Mouse (Mus musculus) heart, embryonic 12.5 days (tissue): Measurements from ENCODE around the gene Prkcg. TPM values are rescaled to one million over a fixed set of nuclear protein-coding genes. Genes with fewer than 3 reads are reported as not detected.

ENCODE experiments used
- ATAC-seq: fragments of 200-750 bp; cut with Nextera tagmentation; 2 replicates; pipeline ENCODE4 v1.8.0; 2017; ENCODE audit warnings: moderate TSS enrichment, moderate library complexity; ENCODE audit not compliant: insufficient number of reproducible peaks, low FRiP score
- H3K27ac ChIP-seq: fragments of 300-500 bp; sonication (generic); 2 replicates; pipeline ENCODE4 v1.5.1; 2016; ENCODE audit warnings: mild to moderate bottlenecking, moderate library complexity; ENCODE audit not compliant: poor library complexity, severe bottlenecking
- H3K27me3 ChIP-seq: fragments of 300-500 bp; sonication (generic); replicated peaks from 2 replicates; pipeline ENCODE4 v1.6.1; 2016; ENCODE audit warnings: mild to moderate bottlenecking, moderate library complexity
- H3K36me3 ChIP-seq: fragments of 300-500 bp; sonication (generic); 2 replicates; pipeline ENCODE4 v1.6.1; 2016; ENCODE audit warnings: mild to moderate bottlenecking, moderate library complexity
- H3K4me1 ChIP-seq: fragments of 300-500 bp; sonication (generic); replicated peaks from 2 replicates; pipeline ENCODE4 v1.6.1; 2016; ENCODE audit warnings: mild to moderate bottlenecking
- H3K4me2 ChIP-seq: fragments of 300-500 bp; sonication (generic); 2 replicates; pipeline ENCODE4 v1.6.1; 2016; ENCODE audit warnings: mild to moderate bottlenecking, moderate library complexity
- H3K4me3 ChIP-seq: fragments of 300-500 bp; sonication (generic); 2 replicates; pipeline ENCODE4 v1.5.1; 2016; ENCODE audit warnings: mild to moderate bottlenecking
- H3K9ac ChIP-seq: fragments of 300-500 bp; sonication (generic); 2 replicates; pipeline ENCODE4 v1.6.1; 2016; ENCODE audit warnings: mild to moderate bottlenecking, moderate library complexity
- H3K9me3 ChIP-seq: fragments of 300-500 bp; sonication (generic); replicated peaks from 2 replicates; pipeline ENCODE4 v1.6.1; 2016; ENCODE audit warnings: mild to moderate bottlenecking, moderate library complexity
- WGBS: fragments of 180-500 bp; shearing (Covaris S2); methylation state at CpG from one replicate; pipeline ENCODE4 v1.1.7; 2016; 5-methylcytosine and 5-hydroxymethylcytosine counted together
- polyA plus RNA-seq: library from polyadenylated mRNA; unstranded; fragments of >200 nt; fragmentation: Nextera tagmentation; extraction: Ambion mirVana; gene quantifications from 2 replicates; pipeline ENCODE4 v1.2.1, GENCODE M21; 2016

Prkcg gene
- polyA plus RNA-seq, 1 experiment from 2014 or later: 0.19 TPM

DNA sequence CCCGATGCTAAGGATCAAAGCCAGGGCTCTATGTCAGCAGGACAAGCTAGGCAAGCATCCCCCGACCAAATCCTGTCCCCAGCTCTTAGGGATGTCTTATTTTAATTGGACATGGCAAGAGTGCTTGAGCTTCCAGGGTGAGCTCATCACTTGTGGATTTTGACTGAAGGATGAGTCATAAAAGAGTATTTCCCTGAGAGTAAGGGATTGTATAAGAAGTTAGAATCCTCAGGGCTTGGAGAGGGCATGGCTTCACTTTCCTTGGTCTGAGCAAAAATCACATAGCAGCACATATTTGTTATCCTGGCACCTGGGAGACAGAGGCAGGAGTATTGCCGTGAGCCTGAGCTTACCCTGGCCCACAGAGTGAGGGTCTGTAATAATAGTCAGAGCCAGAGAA is 31.9 kb downstream of the Prkcg start:
- 0 out of 2 replicates have a peak, but pooled peaks cover 4% of the 10 kb centered on the region for H3K27me3 ChIP-seq
- no peaks in the 10 kb centered on the region for H3K36me3 ChIP-seq
- H3K4me1 ChIP-seq: no peaks in the 10 kb centered on the region
- H3K4me3 ChIP-seq: no peak overlapping the region
- H3K9ac ChIP-seq: no peak overlapping the region
- 54% methylated on average over 3 of the region's 3 CpGs for WGBS
- H3K4me2 ChIP-seq: no peak overlapping the region
- H3K27ac ChIP-seq: no peak overlapping the region
- H3K9me3 ChIP-seq: no peaks in the 10 kb centered on the region
- ATAC-seq: no peak

DNA sequence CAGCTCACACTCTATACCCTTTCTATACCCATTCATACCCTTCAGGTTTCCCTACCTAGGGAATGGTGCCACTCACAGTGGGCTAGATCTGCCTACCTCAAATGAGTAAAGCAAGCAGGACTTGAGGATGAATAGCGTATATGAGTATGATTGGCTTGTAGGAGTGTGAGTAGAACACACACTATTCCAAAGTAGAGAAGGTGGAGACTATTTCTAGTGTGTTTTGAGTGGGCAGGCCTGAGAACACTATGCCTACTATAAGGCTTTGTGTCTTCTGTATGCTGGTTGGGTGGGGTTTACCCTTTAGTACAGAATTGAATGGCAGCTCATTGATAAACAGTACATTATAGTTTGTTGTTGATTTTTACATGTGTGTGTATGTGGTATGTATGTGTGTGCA is 34.8 kb downstream of the Prkcg start:
- no peaks in the 10 kb centered on the region for H3K36me3 ChIP-seq
- H3K4me1 ChIP-seq: no peaks in the 10 kb centered on the region
- no peak for ATAC-seq
- 0 out of 2 replicates have a peak, but pooled peaks cover under 1% of the 10 kb centered on the region for H3K27me3 ChIP-seq
- WGBS: 76% methylated on average over 1 of the region's 1 CpGs
- H3K4me2 ChIP-seq: no peak overlapping the region
- H3K9me3 ChIP-seq: no peaks in the 10 kb centered on the region
- no peak overlapping the region for H3K27ac ChIP-seq
- H3K9ac ChIP-seq: no peak overlapping the region
- no peak overlapping the region for H3K4me3 ChIP-seq

DNA sequence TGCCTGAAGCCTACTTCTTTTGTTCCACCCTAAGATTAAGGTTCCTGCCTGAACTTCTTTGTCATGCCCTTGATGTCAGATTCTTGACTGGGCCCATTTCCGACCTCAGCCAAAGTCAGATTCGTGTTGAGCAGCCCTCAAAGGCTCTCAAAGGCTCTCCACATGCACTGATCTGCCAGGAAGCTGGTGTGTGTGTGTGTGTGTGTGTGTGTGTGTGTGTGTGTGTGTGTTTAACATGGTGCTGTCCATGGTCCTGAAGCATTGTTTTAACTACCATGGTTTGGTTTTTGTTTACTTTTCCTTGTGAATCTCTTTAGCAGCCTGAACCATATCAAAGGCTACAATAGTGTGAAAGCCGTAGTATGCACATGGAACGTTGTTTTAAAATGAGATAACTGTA is 39.0 kb downstream of the Prkcg start:
- no peak overlapping the region for H3K9ac ChIP-seq
- H3K27me3 ChIP-seq: peaks cover 36% of the 10 kb centered on the region
- no peak overlapping the region for H3K4me3 ChIP-seq
- H3K4me2 ChIP-seq: no peak overlapping the region
- no peak for ATAC-seq
- WGBS: 51% methylated on average over 4 of the region's 4 CpGs
- H3K36me3 ChIP-seq: no peaks in the 10 kb centered on the region
- H3K4me1 ChIP-seq: peaks cover 10% of the 10 kb centered on the region; the same call in 1 of the 2 replicates
- no peak overlapping the region for H3K27ac ChIP-seq
- H3K9me3 ChIP-seq: no peaks in the 10 kb centered on the region

DNA sequence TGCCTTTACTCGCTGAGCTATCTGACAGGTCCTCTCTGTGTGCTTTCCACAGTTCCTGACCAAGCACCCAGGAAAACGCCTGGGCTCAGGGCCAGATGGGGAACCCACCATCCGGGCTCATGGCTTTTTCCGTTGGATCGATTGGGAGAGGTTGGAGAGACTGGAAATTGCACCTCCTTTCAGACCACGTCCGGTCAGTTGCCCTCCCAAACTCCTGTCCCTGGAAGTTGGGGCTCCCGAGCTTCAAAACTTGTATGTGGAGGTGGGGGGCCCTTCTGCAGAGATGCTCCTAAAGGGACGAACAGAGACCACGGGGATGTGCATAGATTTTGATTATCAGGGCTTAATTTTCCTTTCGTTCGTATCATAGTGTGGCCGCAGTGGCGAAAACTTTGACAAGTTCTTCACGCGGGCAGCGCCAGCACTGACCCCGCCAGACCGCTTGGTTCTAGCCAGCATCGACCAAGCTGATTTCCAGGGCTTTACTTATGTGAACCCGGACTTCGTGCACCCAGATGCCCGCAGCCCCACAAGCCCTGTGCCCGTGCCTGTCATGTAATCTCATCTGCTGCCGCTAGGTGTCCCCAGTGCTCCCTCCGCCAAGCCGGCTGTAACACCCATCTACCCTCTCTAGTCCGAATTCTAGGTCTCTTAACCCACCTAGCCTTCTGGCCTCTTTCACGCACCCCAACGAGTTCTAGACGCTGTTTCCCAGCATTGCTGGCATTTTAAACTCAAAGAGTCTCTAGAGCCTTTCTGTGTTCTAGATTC is 41.0 kb downstream of the Prkcg start:
- no peaks in the 10 kb centered on the region for H3K9me3 ChIP-seq
- peaks cover 12% of the 10 kb centered on the region; the same call in 1 of the 2 replicates for H3K4me1 ChIP-seq
- H3K4me2 ChIP-seq: peak overlapping the region; percentile 45
- no peak overlapping the region for H3K4me3 ChIP-seq
- no peak overlapping the region for H3K27ac ChIP-seq
- no peak for ATAC-seq
- H3K27me3 ChIP-seq: peaks cover 52% of the 10 kb centered on the region
- H3K9ac ChIP-seq: no peak overlapping the region
- WGBS: 18% methylated on average over 31 of the region's 31 CpGs
- H3K36me3 ChIP-seq: no peaks in the 10 kb centered on the region

DNA sequence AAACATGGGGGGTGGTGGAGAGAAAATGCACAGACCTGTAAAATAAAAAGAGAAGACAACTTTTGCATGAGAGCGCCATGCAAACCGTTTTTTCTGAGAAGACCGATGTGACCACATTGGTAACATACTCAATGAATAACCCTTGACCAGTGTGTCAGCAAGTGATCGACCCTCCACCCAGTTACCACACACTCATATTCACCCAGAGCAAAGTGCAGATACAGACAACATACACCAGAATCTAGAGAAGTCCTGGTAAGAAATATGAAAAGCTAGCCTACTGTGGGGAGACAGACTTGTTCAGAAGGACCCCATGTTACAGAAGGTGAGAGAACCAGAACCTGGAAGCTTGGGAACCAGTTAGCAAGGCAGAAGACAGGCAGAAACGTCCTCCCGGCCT is 42.2 kb downstream of the Prkcg start:
- peaks cover 12% of the 10 kb centered on the region; the same call in 1 of the 2 replicates for H3K4me1 ChIP-seq
- no peak overlapping the region for H3K9ac ChIP-seq
- no peaks in the 10 kb centered on the region for H3K36me3 ChIP-seq
- H3K4me3 ChIP-seq: 0 out of 2 replicates have a peak overlapping the region, but pooled peaks have one; percentile 66
- H3K9me3 ChIP-seq: no peaks in the 10 kb centered on the region
- no peak for ATAC-seq
- no peak overlapping the region for H3K27ac ChIP-seq
- WGBS: 51% methylated on average over 6 of the region's 6 CpGs
- H3K4me2 ChIP-seq: peak overlapping the region; percentile 83
- peaks cover 56% of the 10 kb centered on the region for H3K27me3 ChIP-seq

DNA sequence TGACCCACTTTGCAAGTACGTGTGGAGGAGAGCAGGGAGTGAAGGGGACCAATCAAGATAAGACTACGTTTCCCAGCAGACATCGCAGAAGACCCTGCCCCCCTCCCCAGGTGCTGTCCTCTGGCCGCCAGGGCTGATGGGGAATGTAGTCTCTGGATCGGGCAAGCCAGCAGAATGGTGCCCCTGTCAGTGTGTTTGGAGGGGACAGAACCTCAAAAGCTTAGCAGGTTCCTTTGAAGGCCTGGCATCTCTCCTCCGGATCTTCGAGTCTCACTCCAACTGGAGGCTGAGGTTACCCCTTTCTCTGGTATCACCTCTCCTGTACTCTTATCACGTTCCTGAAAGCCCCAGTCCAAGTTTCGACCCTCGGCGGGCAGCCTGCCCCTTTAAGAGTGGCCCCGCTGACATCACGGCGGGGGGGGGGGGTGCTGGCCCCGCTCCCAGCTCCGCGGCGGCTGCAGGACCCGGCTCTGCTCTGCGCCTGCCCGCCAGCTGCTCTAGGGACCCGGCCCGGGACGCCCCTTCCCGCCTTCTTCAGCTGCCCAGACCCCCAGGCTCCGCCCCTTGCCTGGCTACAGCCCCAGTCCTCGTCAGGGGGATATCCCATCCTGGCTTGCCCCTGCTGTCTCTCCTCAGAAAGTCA is 42.7 kb downstream of the Prkcg start:
- Histone ChIP-seq H3K9ac (peak overlapping the region; percentile 49; the same call in 1 of the 2 replicates), H3K36me3 (no peaks in the 10 kb centered on the region), H3K9me3 (no peaks in the 10 kb centered on the region), H3K4me3 (peak overlapping the region; percentile 66), H3K27ac (no peak overlapping the region), H3K4me1 (peaks cover 12% of the 10 kb centered on the region; the same call in 1 of the 2 replicates), H3K27me3 (peaks cover 61% of the 10 kb centered on the region), H3K4me2 (peak overlapping the region; percentile 83)
- under 1% methylated on average over 27 of the region's 27 CpGs for WGBS
- peak; percentile 86 for ATAC-seq

DNA sequence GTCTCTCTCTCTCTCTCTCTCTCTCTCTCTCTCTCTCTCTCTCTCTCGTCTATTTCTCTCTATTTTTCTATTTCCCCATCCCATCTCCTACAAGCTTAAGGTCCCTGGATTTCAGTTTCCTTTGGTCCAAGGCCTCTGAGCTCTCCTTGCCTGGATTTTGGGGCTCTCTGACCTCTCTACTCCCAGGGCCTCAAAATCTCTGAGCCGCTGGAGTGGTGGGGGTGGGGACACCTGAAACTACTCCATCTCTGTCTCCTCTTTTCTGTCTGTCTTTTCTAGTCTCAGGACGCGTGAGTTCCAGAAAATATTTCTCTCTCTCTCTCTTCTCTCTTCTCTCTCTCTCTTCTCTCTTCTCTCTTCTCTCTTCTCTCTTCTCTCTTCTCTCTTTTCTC is 43.2 kb downstream of the Prkcg start:
- Histone ChIP-seq H3K4me1 (peaks cover 12% of the 10 kb centered on the region; the same call in 1 of the 2 replicates), H3K9ac (peak overlapping the region; percentile 49; the same call in 1 of the 2 replicates), H3K4me2 (peak overlapping the region; percentile 83), H3K4me3 (peak overlapping the region; percentile 66), H3K27me3 (peaks cover 62% of the 10 kb centered on the region), H3K36me3 (no peaks in the 10 kb centered on the region), H3K9me3 (no peaks in the 10 kb centered on the region), H3K27ac (no peak overlapping the region)
- under 1% methylated on average over 4 of the region's 4 CpGs for WGBS
- no peak for ATAC-seq

DNA sequence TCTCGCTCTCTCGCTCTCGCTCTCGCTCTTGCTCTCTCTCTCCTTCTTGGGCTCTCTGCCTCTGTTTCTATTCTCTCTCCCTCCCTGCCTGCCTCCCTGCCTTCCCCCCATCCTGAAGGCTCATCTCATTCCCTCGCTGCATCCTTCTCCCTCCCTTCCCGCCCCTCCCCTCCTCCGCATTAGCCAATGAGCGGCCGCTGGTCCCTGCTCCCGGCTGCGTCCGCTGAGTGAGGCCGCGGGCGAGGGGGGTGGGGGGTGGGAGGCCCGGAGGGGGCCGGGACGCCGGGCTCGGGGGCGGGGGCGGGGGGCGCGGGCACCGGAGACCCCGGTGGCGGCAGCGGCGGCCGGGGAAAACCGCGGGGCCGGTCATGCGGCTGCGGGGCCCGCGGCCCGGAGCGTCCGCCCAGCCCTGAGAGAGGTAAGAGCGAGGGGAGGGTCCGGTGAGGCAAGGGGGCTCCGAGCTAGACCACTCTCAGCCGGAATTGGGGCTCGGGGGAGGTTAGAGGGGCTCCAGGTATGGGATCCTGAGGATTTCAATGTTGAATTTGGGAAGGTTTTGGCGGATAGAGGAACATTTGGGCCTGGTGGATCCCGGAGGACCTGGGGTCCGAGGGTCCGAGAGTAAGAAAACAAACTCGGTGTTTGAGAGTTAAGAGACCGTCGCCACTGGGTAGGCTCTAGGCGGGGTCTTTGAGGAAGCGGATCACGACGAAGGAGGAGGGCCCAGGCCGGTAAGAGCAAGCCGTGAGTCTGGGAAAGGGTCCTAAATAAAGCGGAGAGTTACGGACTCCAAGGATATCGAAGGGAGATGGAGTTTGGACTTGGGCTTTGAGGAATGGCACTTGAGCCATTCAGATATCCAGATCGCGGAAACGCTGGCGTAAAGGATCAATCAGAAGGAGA is 43.9 kb downstream of the Prkcg start, which contains the start of gene Cacng7:
Gene Cacng7 (plus strand): TSS at position 337 of the 903 bp plus-strand sequence.
- Histone ChIP-seq H3K27ac (no peak within 1 kb of the TSS), H3K36me3 (no peaks in the 10 kb centered on the region), H3K9ac (peak within 1 kb of the TSS; percentile 62), H3K4me3 (peak within 1 kb of the TSS; percentile 66), H3K4me1 (peaks cover 12% of the 10 kb centered on the region; the same call in 1 of the 2 replicates), H3K4me2 (peak within 1 kb of the TSS; percentile 83), H3K9me3 (no peaks in the 10 kb centered on the region), H3K27me3 (peaks cover 62% of the 10 kb centered on the region)
- ATAC-seq: no peak
- WGBS: 1% methylated on average over 65 of the region's 65 CpGs

DNA sequence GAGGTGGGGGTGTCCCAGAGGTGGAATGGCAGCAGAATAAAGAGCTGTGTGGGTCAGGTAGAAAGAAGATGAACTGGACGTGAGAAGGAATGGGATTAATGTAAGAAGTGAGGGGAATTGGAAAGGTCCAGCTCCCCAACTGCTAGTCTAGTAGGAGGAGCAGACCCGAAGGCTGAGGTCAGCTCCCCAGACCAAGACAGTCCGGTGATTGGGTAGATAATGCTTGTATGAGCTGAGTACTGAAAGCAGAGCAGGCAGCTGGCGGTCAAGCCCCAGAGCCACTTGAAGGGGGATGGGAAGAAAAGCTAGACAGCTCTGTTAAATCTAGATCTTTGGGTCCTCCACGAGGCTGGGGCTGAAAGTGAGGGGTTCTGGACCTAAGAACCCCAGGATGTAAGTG is 44.6 kb downstream of the Prkcg start:
- H3K4me2 ChIP-seq: peak overlapping the region; percentile 83
- H3K4me1 ChIP-seq: peaks cover 12% of the 10 kb centered on the region; the same call in 1 of the 2 replicates
- no peaks in the 10 kb centered on the region for H3K36me3 ChIP-seq
- no peak for ATAC-seq
- peak overlapping the region; percentile 62; the same call in 1 of the 2 replicates for H3K9ac ChIP-seq
- no peak overlapping the region for H3K27ac ChIP-seq
- 12% methylated on average over 5 of the region's 5 CpGs for WGBS
- H3K27me3 ChIP-seq: peaks cover 62% of the 10 kb centered on the region
- H3K4me3 ChIP-seq: peak overlapping the region; percentile 66
- no peaks in the 10 kb centered on the region for H3K9me3 ChIP-seq

DNA sequence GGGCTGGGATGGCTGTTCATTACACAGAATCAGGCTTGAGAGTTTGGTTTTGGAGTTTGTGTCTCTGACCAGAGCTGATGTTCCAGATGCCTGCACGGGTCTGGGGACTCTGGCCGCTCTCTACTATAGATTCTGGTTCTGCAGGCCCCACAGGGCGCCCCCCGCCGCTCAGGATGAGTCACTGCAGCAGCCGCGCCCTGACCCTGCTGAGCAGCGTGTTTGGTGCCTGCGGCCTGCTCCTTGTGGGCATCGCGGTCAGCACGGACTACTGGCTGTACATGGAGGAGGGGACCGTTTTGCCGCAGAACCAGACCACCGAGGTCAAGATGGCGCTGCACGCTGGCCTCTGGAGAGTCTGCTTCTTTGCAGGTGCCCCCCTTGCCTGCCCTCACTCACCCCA is 47.4 kb downstream of the Prkcg start:
- H3K4me2 ChIP-seq: no peak overlapping the region
- peaks cover 12% of the 10 kb centered on the region; the same call in 1 of the 2 replicates for H3K4me1 ChIP-seq
- no peak overlapping the region for H3K4me3 ChIP-seq
- no peaks in the 10 kb centered on the region for H3K36me3 ChIP-seq
- 57% methylated on average over 17 of the region's 17 CpGs for WGBS
- no peak overlapping the region for H3K27ac ChIP-seq
- peaks cover 39% of the 10 kb centered on the region for H3K27me3 ChIP-seq
- H3K9ac ChIP-seq: no peak overlapping the region
- H3K9me3 ChIP-seq: no peaks in the 10 kb centered on the region
- ATAC-seq: no peak
